ENCODE assay signal across 8 mouse cellular contexts in the genomic region with DNA sequence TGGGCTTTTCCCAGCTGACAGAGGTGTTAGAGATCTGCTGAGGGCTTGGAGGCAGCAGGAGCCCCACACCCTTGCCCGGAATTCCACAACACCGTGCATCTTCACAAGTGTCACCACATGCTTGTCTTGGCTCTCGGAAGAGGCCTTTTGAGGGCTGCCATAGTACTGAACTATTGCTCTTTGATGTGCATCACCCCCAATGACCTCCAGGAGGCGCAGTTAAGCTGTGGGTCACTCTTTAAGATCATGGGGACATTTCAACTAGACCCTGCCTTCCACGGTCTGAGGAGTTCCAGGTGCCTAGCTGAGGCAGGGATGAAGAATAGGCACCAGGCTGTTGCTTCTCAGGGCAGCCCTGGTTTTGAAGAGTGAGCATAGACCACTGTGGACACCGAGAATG. TPM values are rescaled to one million over a fixed set of nuclear protein-coding genes. Genes with fewer than 3 reads are reported as not detected.
DNase-seq lines count a peak whose midpoint lies in the region; ATAC-seq and TF ChIP-seq lines count a peak whose summit lies in the region.

No protein-coding gene starts in this region.

- H3K27ac ChIP-seq in hindbrain, embryonic 10.5 days: no peak overlapping the region
- no peak overlapping the region for H3K27ac ChIP-seq in hindbrain, embryonic 12.5 days
- H3K27ac ChIP-seq in ES-E14 (ENCODE audit: insufficient read depth, low read depth, low read length, poor library complexity, severe bottlenecking): no peak overlapping the region
- peak overlapping the region; percentile 52; the same call in 1 of the 2 replicates for H3K27ac ChIP-seq in intestine, postnatal 0 days (ENCODE audit: low read depth, low read length)

- H3K36me3 ChIP-seq in hindbrain, embryonic 10.5 days: peaks cover 59% of the 10 kb centered on the region
- peaks cover 52% of the 10 kb centered on the region for H3K36me3 ChIP-seq in hindbrain, embryonic 12.5 days
- peaks cover 12% of the 10 kb centered on the region; the same call in 1 of the 2 replicates for H3K36me3 ChIP-seq in ES-E14 (ENCODE audit: control insufficient read depth, insufficient read depth, low read length, poor library complexity, severe bottlenecking)
- peaks cover 41% of the 10 kb centered on the region for H3K36me3 ChIP-seq in intestine, postnatal 0 days (ENCODE audit: control insufficient read depth, insufficient read depth)

- H3K9ac ChIP-seq in hindbrain, embryonic 12.5 days: no peak overlapping the region
- no peak overlapping the region for H3K9ac ChIP-seq in ES-E14 (ENCODE audit: insufficient read depth, low read depth, low read length, poor library complexity, severe bottlenecking)
- no peak overlapping the region for H3K9ac ChIP-seq in intestine, postnatal 0 days (ENCODE audit: low read depth, low read length)

- 62% methylated on average over 6 of the region's 6 CpGs for WGBS in hindbrain, embryonic 10.5 days
- 67% methylated on average over 6 of the region's 6 CpGs for WGBS in hindbrain, embryonic 12.5 days
- WGBS in intestine, postnatal 0 days: 42% methylated on average over 6 of the region's 6 CpGs

- no peak overlapping the region for H3K4me2 ChIP-seq in hindbrain, embryonic 12.5 days (replicated peaks)
- H3K4me2 ChIP-seq in intestine, postnatal 0 days (replicated peaks; ENCODE audit: low read depth): peak overlapping the region; percentile 70

- no peaks in the 10 kb centered on the region for H3K4me1 ChIP-seq in hindbrain, embryonic 10.5 days (replicated peaks)
- H3K4me1 ChIP-seq in hindbrain, embryonic 12.5 days: no peaks in the 10 kb centered on the region
- H3K4me1 ChIP-seq in ES-E14 (ENCODE audit: control insufficient read depth in 2 of 2, insufficient read depth in 2 of 2, low read length in 2 of 2, poor library complexity in 1 of 2): no peaks in the 10 kb centered on the region
- 0 out of 2 replicates have a peak, but pooled peaks cover 4% of the 10 kb centered on the region for H3K4me1 ChIP-seq in intestine, postnatal 0 days (replicated peaks; ENCODE audit: control insufficient read depth, insufficient read depth, low read length)

- ATAC-seq in hindbrain, embryonic 12.5 days (ENCODE audit: low FRiP score): no peak
- no peak for ATAC-seq in intestine, postnatal 0 days
- ATAC-seq in frontal cortex, adult (ENCODE audit: low TSS enrichment): no peak

- no peaks in the 10 kb centered on the region for H3K9me3 ChIP-seq in hindbrain, embryonic 10.5 days
- no peaks in the 10 kb centered on the region for H3K9me3 ChIP-seq in hindbrain, embryonic 12.5 days (replicated peaks)
- H3K9me3 ChIP-seq in ES-E14 (ENCODE audit: control insufficient read depth, insufficient read depth, low read depth, low read length): no peaks in the 10 kb centered on the region
- H3K9me3 ChIP-seq in intestine, postnatal 0 days (ENCODE audit: control insufficient read depth): no peaks in the 10 kb centered on the region

- in situ Hi-C loops in ES-E14 (cut with MboI; ENCODE audit: low sequenced_read_pairs in 2 of 2, unreplicated experiment in 2 of 2): no loop called here

- H3K27me3 ChIP-seq in hindbrain, embryonic 10.5 days (ENCODE audit: insufficient read depth, poor library complexity, severe bottlenecking): no peaks in the 10 kb centered on the region
- H3K27me3 ChIP-seq in hindbrain, embryonic 12.5 days: no peaks in the 10 kb centered on the region
- no peaks in the 10 kb centered on the region for H3K27me3 ChIP-seq in intestine, postnatal 0 days (replicated peaks; ENCODE audit: control insufficient read depth, insufficient read depth, low read length)

- H3K4me3 ChIP-seq in hindbrain, embryonic 10.5 days: no peak overlapping the region
- H3K4me3 ChIP-seq in hindbrain, embryonic 12.5 days: no peak overlapping the region
- no peak overlapping the region for H3K4me3 ChIP-seq in ES-E14 (ENCODE audit: insufficient read depth in 1 of 2, low read depth in 1 of 2, low read length in 2 of 2, poor library complexity in 1 of 2, severe bottlenecking in 1 of 2)
- peak overlapping the region; percentile 34 for H3K4me3 ChIP-seq in intestine, postnatal 0 days (ENCODE audit: low read depth, low read length)

- TF ChIP-seq CTCF in intestine, postnatal 0 days (IDR thresholded peaks at IDR 0.05; ENCODE audit: low read depth): peak; percentile 84

- peak; percentile 17 for DNase-seq in hindbrain, embryonic 10.5 days (ENCODE audit: low spot score)
- DNase-seq in 416B (ENCODE audit: low read depth) (peak; percentile 42), ES-E14 (ENCODE audit: low read depth, low spot score) (peak; percentile 36)
- no peak for DNase-seq in frontal cortex, adult 2 months (ENCODE audit: extremely low spot score in 1 of 2, low spot score in 1 of 2)
- no peak for DNase-seq in kidney, adult 11 months

TF ChIP-seq in ES-E14, 5 proteins besides CTCF, POLR2A, EP300 and RAD21:
- TF ChIP-seq ZNF384 (IDR thresholded peaks at IDR 0.05; ENCODE audit: low read depth, low read length): no peak
- TF ChIP-seq ZC3H11A (IDR thresholded peaks at IDR 0.05; ENCODE audit: borderline replicate concordance, low read depth, low read length): 0 out of 2 replicates have a peak, but pooled peaks have one; percentile 6
TF ChIP-seq in ES-E14: peak in this region for 1.

RNA-seq across cellular contexts. Expression of a gene that starts 1.2 kb away (rescaled TPM):
- polyA plus RNA-seq in hindbrain, embryonic 10.5 days (2016; fragmentation: Nextera tagmentation; extraction: Ambion mirVana): 0.05 and 0.51 TPM in 2 replicates
- polyA plus RNA-seq in hindbrain, embryonic 12.5 days (2016; fragmentation: Nextera tagmentation; extraction: Ambion mirVana): 0.10 and 0.41 TPM in 2 replicates
- total RNA-seq in ES-E14 (2012; rRNA removed): 0.22 and 0.42 TPM in 2 replicates
- polyA plus RNA-seq in intestine, postnatal 0 days (2015; fragmentation: Nextera tagmentation; extraction: Ambion mirVana): 4.7 and 4.8 TPM in 2 replicates
- 0.36 and 0.40 TPM in 2 replicates for polyA plus RNA-seq in frontal cortex, adult 2 months (2012; rRNA removed)

RNA-seq across cellular contexts. Expression of a gene that starts 15.2 kb away (rescaled TPM):
- polyA plus RNA-seq in hindbrain, embryonic 10.5 days (2016; fragmentation: Nextera tagmentation; extraction: Ambion mirVana): 44.6 and 53.0 TPM in 2 replicates
- polyA plus RNA-seq in hindbrain, embryonic 12.5 days (2016; fragmentation: Nextera tagmentation; extraction: Ambion mirVana): 54.7 and 56.3 TPM in 2 replicates
- 32.6 and 47.8 TPM in 2 replicates for total RNA-seq in ES-E14 (2012; rRNA removed)
- 31.6 and 34.4 TPM in 2 replicates for polyA plus RNA-seq in intestine, postnatal 0 days (2015; fragmentation: Nextera tagmentation; extraction: Ambion mirVana)
- 35.3 and 39.4 TPM in 2 replicates for polyA plus RNA-seq in frontal cortex, adult 2 months (2012; rRNA removed)

RNA-seq across cellular contexts. Expression of a gene that starts 38.8 kb away (rescaled TPM):
- 27.3 and 27.5 TPM in 2 replicates for polyA plus RNA-seq in hindbrain, embryonic 10.5 days (2016; fragmentation: Nextera tagmentation; extraction: Ambion mirVana)
- polyA plus RNA-seq in hindbrain, embryonic 12.5 days (2016; fragmentation: Nextera tagmentation; extraction: Ambion mirVana): 31.6 and 34.7 TPM in 2 replicates
- total RNA-seq in ES-E14 (2012; rRNA removed): 15.8 and 20.2 TPM in 2 replicates
- 75.0 and 87.9 TPM in 2 replicates for polyA plus RNA-seq in intestine, postnatal 0 days (2015; fragmentation: Nextera tagmentation; extraction: Ambion mirVana)
- 43.1 and 48.1 TPM in 2 replicates for polyA plus RNA-seq in frontal cortex, adult 2 months (2012; rRNA removed)

RNA-seq across cellular contexts. Expression of a gene that starts 42.6 kb away (rescaled TPM):
- polyA plus RNA-seq in hindbrain, embryonic 10.5 days (2016; fragmentation: Nextera tagmentation; extraction: Ambion mirVana): 10.8 and 11.1 TPM in 2 replicates
- 11.9 and 12.9 TPM in 2 replicates for polyA plus RNA-seq in hindbrain, embryonic 12.5 days (2016; fragmentation: Nextera tagmentation; extraction: Ambion mirVana)
- total RNA-seq in ES-E14 (2012; rRNA removed): 4.8 and 6.0 TPM in 2 replicates
- 18.8 and 19.2 TPM in 2 replicates for polyA plus RNA-seq in intestine, postnatal 0 days (2015; fragmentation: Nextera tagmentation; extraction: Ambion mirVana)
- 45.5 and 47.4 TPM in 2 replicates for polyA plus RNA-seq in frontal cortex, adult 2 months (2012; rRNA removed)

RNA-seq across cellular contexts. Expression of a gene that starts 46.7 kb away (rescaled TPM):
- 0.29 and 0.30 TPM in 2 replicates for polyA plus RNA-seq in hindbrain, embryonic 10.5 days (2016; fragmentation: Nextera tagmentation; extraction: Ambion mirVana)
- 0.52 and 0.67 TPM in 2 replicates for polyA plus RNA-seq in hindbrain, embryonic 12.5 days (2016; fragmentation: Nextera tagmentation; extraction: Ambion mirVana)
- total RNA-seq in ES-E14 (2012; rRNA removed): 0.71 and 1.6 TPM in 2 replicates
- polyA plus RNA-seq in intestine, postnatal 0 days (2015; fragmentation: Nextera tagmentation; extraction: Ambion mirVana): 0.12 TPM in 1 of 2 replicates, not detected in the other
- 0.17 and 0.34 TPM in 2 replicates for polyA plus RNA-seq in frontal cortex, adult 2 months (2012; rRNA removed)

Comparison
In these comparisons a context has a peak if more than half of its experiments do, and no peak if none do; other contexts are left out.
1. DNase-seq: peak in hindbrain, embryonic 10.5 days (single experiment), 416B (single experiment) and ES-E14 (single experiment); none in frontal cortex, adult 2 months (0 of 2) and kidney, adult 11 months (single experiment).